Comparison of ENCODE assay signal across 9 mouse cellular contexts in genomic region chr7:142736943-142737490, GRCm38 (mm10). TPM values are rescaled to one million over a fixed set of nuclear protein-coding genes. Genes with fewer than 3 reads are reported as not detected.
DNase-seq lines count a peak whose midpoint lies in the region; ATAC-seq and TF ChIP-seq lines count a peak whose summit lies in the region.
"Had no signal": no experiment of that assay in that cellular context is flagged by ENCODE, and none has a peak within 500 bp of the region (broad histone marks: within the 10 kb centered on the region; RNA-seq: fewer than 3 reads in every experiment).

No protein-coding gene starts in this region.

- no peak overlapping the region for H3K4me2 ChIP-seq in liver, embryonic 14.5 days (ENCODE audit: low read depth)
- no peak overlapping the region for H3K4me2 ChIP-seq in liver, embryonic 11.5 days
- H3K4me2 ChIP-seq in limb, embryonic 14.5 days (replicated peaks; ENCODE audit: low read depth, low read length, severe bottlenecking): no peak overlapping the region
- H3K4me2 ChIP-seq: hindbrain, embryonic 15.5 days had no signal

- no peak for TF ChIP-seq POLR2A in limb, embryonic 14.5 days (IDR thresholded peaks at IDR 0.05; ENCODE audit: borderline replicate concordance, extremely low read depth, insufficient read depth, insufficient read length)

- no peaks in the 10 kb centered on the region for H3K27me3 ChIP-seq in liver, embryonic 14.5 days (ENCODE audit: control insufficient read depth, insufficient read depth, low read length)
- no peaks in the 10 kb centered on the region for H3K27me3 ChIP-seq in liver, embryonic 11.5 days (replicated peaks; ENCODE audit: control insufficient read depth, insufficient read depth, low read length)
- no peaks in the 10 kb centered on the region for H3K27me3 ChIP-seq in limb, embryonic 14.5 days (ENCODE audit: control insufficient read depth, insufficient read depth, low read length)
- H3K27me3 ChIP-seq: hindbrain, embryonic 15.5 days had no signal

- no peaks in the 10 kb centered on the region for H3K9me3 ChIP-seq in liver, embryonic 14.5 days (ENCODE audit: control insufficient read depth, low read length)
- H3K9me3 ChIP-seq in liver, embryonic 11.5 days (ENCODE audit: control insufficient read depth, low read length): no peaks in the 10 kb centered on the region
- H3K9me3 ChIP-seq in limb, embryonic 14.5 days (ENCODE audit: control insufficient read depth, low read length): no peaks in the 10 kb centered on the region
- H3K9me3 ChIP-seq: hindbrain, embryonic 15.5 days had no signal

- no peak overlapping the region for H3K4me3 ChIP-seq in liver, embryonic 14.5 days (ENCODE audit: insufficient read depth in 1 of 2, low read depth in 2 of 2, low read length in 2 of 2)
- H3K4me3 ChIP-seq in liver, embryonic 11.5 days (ENCODE audit: low read depth, low read length): no peak overlapping the region
- H3K4me3 ChIP-seq in limb, embryonic 14.5 days (replicated peaks; ENCODE audit: low read length): no peak overlapping the region
- H3K4me3 ChIP-seq: hindbrain, embryonic 15.5 days; myocyte had no signal

- DNase-seq in liver, embryonic 14.5 days (ENCODE audit: low read depth in 3 of 3, low spot score in 3 of 3): peak in 1 of 3 experiments; percentile 14
- no peak for DNase-seq in liver, embryonic 11.5 days (ENCODE audit: low spot score)
- DNase-seq in MEL-GATA-1-ER (ENCODE audit: extremely low read depth, low read depth): peak; percentile 25
- peak; percentile 23 for DNase-seq in c-Kit-positive CD71-positive TER-119-negative erythroid progenitor cells, embryonic 14.5 days (ENCODE audit: low read depth)
- DNase-seq in frontal cortex, adult 2 months (ENCODE audit: extremely low spot score in 1 of 2, low spot score in 1 of 2): peak; percentile 5 to 70
- DNase-seq in limb, embryonic 14.5 days (ENCODE audit: low spot score): peak; percentile 83
- DNase-seq in thymus, postnatal 10 days (ENCODE audit: low spot score in 2 of 2): peak; percentile 7 to 46

- H3K9ac ChIP-seq in liver, embryonic 14.5 days (replicated peaks): no peak overlapping the region
- H3K9ac ChIP-seq in liver, embryonic 11.5 days (ENCODE audit: low read depth, low read length): no peak overlapping the region
- H3K9ac ChIP-seq in limb, embryonic 14.5 days (ENCODE audit: low read depth, low read length, severe bottlenecking): no peak overlapping the region
- H3K9ac ChIP-seq: hindbrain, embryonic 15.5 days had no signal

- no peaks in the 10 kb centered on the region for H3K36me3 ChIP-seq in liver, embryonic 14.5 days (replicated peaks; ENCODE audit: control insufficient read depth, insufficient read depth, low read depth)
- no peaks in the 10 kb centered on the region for H3K36me3 ChIP-seq in liver, embryonic 11.5 days (ENCODE audit: control insufficient read depth, insufficient read depth, low read length)
- H3K36me3 ChIP-seq in limb, embryonic 14.5 days (ENCODE audit: control insufficient read depth, insufficient read depth, low read length): no peaks in the 10 kb centered on the region
- H3K36me3 ChIP-seq: hindbrain, embryonic 15.5 days had no signal

- TF ChIP-seq EP300 in liver, embryonic 14.5 days (IDR thresholded peaks at IDR 0.05; ENCODE audit: low read depth): no peak

- ATAC-seq in liver, embryonic 14.5 days (ENCODE audit: insufficient read depth): no peak
- ATAC-seq in liver, embryonic 11.5 days (replicated peaks; ENCODE audit: low FRiP score): no peak
- ATAC-seq in limb, embryonic 14.5 days (ENCODE audit: low FRiP score, low read depth): no peak

- H3K27ac ChIP-seq in liver, embryonic 14.5 days: no peak overlapping the region
- H3K27ac ChIP-seq in liver, embryonic 11.5 days (ENCODE audit: low read depth, low read length): no peak overlapping the region
- H3K27ac ChIP-seq in limb, embryonic 14.5 days (replicated peaks; ENCODE audit: low read depth, low read length): no peak overlapping the region
- H3K27ac ChIP-seq: hindbrain, embryonic 15.5 days had no signal

- WGBS in liver, embryonic 14.5 days (ENCODE audit: insufficient replicate concordance): 38% methylated on average over 1 of the region's 1 CpGs
- WGBS in liver, embryonic 11.5 days: 40% methylated on average over 1 of the region's 1 CpGs
- 75% methylated on average over 1 of the region's 1 CpGs for WGBS in limb, embryonic 14.5 days

- H3K4me1 ChIP-seq in liver, embryonic 14.5 days (replicated peaks; ENCODE audit: control insufficient read depth in 2 of 2, insufficient read depth in 2 of 2, low read length in 1 of 2): no peaks in the 10 kb centered on the region
- no peaks in the 10 kb centered on the region for H3K4me1 ChIP-seq in liver, embryonic 11.5 days (replicated peaks; ENCODE audit: control insufficient read depth, insufficient read depth, low read length)
- H3K4me1 ChIP-seq in limb, embryonic 14.5 days (ENCODE audit: control insufficient read depth, insufficient read depth, low read length): no peaks in the 10 kb centered on the region
- H3K4me1 ChIP-seq: hindbrain, embryonic 15.5 days had no signal

- TF ChIP-seq CTCF in liver, embryonic 14.5 days (IDR thresholded peaks at IDR 0.05; ENCODE audit: low read depth): peak; percentile 80

RNA-seq across cellular contexts. Expression of gene Ins2, which starts 6.2 kb away (rescaled TPM):
- polyA plus RNA-seq in liver, embryonic 14.5 days (2012; rRNA removed): 0.13 and 0.39 TPM in 2 replicates
- polyA plus RNA-seq in liver, embryonic 14.5 days (2014; fragmentation: Nextera tagmentation; extraction: Ambion mirVana): 0.83 TPM in 1 of 2 replicates, not detected in the other
- polyA plus RNA-seq in liver, embryonic 11.5 days (2014; fragmentation: Nextera tagmentation; extraction: Ambion mirVana): not detected in 2 replicates
- polyA plus RNA-seq in frontal cortex, adult 2 months (2012; rRNA removed): not detected in 2 replicates
- polyA plus RNA-seq in limb, embryonic 14.5 days (2012; rRNA removed): not detected in 2 replicates
- not detected in 2 replicates for polyA plus RNA-seq in limb, embryonic 14.5 days (2014; fragmentation: Nextera tagmentation; extraction: Ambion mirVana)
